Mouse (Mus musculus) heart, adult 9 months (tissue): ENCODE data around the gene Ryk.

Source experiments
- DNase-seq, 2 experiments: peaks; one replicate each; pipeline ENCODE4 v3.0.0; 2022; ENCODE audit warnings: low spot score in 2 of 2

Gene Ryk

GRCm38 (mm10) chr9:102834742-102835591, at the start of gene Ryk:
Ryk (plus strand) TSS chr9:102834917.
- peak; percentile 78 to 80 for DNase-seq

GRCm38 (mm10) chr9:102789491-102789890, 45.2 kb upstream of the Ryk start:
- no peak for DNase-seq

- no peak for DNase-seq
Observed at GRCm38 (mm10) chr9:102791845-102792244, 42.9 kb upstream of the Ryk start.

- DNase-seq: no peak
Observed at GRCm38 (mm10) chr9:102792836-102793235, 41.9 kb upstream of the Ryk start.

GRCm38 (mm10) chr9:102793286-102793809, 41.4 kb upstream of the Ryk start:
- DNase-seq: no peak

- no peak for DNase-seq
Observed at GRCm38 (mm10) chr9:102798406-102798805, 36.3 kb upstream of the Ryk start.

GRCm38 (mm10) chr9:102806056-102806573, 28.6 kb upstream of the Ryk start:
- peak in 1 of 2 experiments; percentile 26 for DNase-seq

GRCm38 (mm10) chr9:102811192-102811591, 23.5 kb upstream of the Ryk start:
- DNase-seq: no peak

GRCm38 (mm10) chr9:102818228-102818627, 16.5 kb upstream of the Ryk start:
- DNase-seq: no peak

GRCm38 (mm10) chr9:102828604-102829003, 6.1 kb upstream of the Ryk start:
- no peak for DNase-seq

GRCm38 (mm10) chr9:102831541-102831940, 3.2 kb upstream of the Ryk start:
- DNase-seq: no peak

GRCm38 (mm10) chr9:102834414-102834741, 339 bp upstream of the Ryk start:
- no peak for DNase-seq

- DNase-seq: no peak
Observed at GRCm38 (mm10) chr9:102836279-102836678, 1.6 kb downstream of the Ryk start.

- DNase-seq: no peak
Observed at GRCm38 (mm10) chr9:102840792-102841778, 6.4 kb downstream of the Ryk start.

- peak in 1 of 2 experiments; percentile 44 for DNase-seq
Observed at GRCm38 (mm10) chr9:102841832-102842231, 7.1 kb downstream of the Ryk start.

GRCm38 (mm10) chr9:102842498-102842897, 7.8 kb downstream of the Ryk start:
- DNase-seq: no peak

GRCm38 (mm10) chr9:102843577-102843976, 8.9 kb downstream of the Ryk start:
- no peak for DNase-seq

GRCm38 (mm10) chr9:102845851-102846250, 11.1 kb downstream of the Ryk start:
- DNase-seq: no peak

GRCm38 (mm10) chr9:102846348-102846747, 11.6 kb downstream of the Ryk start:
- DNase-seq: no peak

- no peak for DNase-seq
Observed at GRCm38 (mm10) chr9:102852076-102853022, 17.6 kb downstream of the Ryk start.

- no peak for DNase-seq
Observed at GRCm38 (mm10) chr9:102857856-102858255, 23.1 kb downstream of the Ryk start.
